Mouse (Mus musculus) kidney, embryonic 16.5 days (tissue): Measurements from ENCODE around the gene Clcc1. TPM values are rescaled to one million over a fixed set of nuclear protein-coding genes. Genes with fewer than 3 reads are reported as not detected.
"Not testable (repeated sequence)": the region's sequence is repeated elsewhere in the genome, so short reads cannot be mapped to it uniquely, and the experiment has no call there.

ENCODE experiments used
- ATAC-seq: fragments of 200-750 bp; cut with Nextera tagmentation; 2 replicates; pipeline ENCODE4 v1.8.0; 2017; ENCODE audit warnings: moderate TSS enrichment; ENCODE audit not compliant: low FRiP score, low TSS enrichment
- H3K27ac ChIP-seq: fragments of 300-500 bp; sonication (generic); 2 replicates; pipeline ENCODE4 v1.5.1; 2014; ENCODE audit warnings: low read length
- H3K27me3 ChIP-seq: fragments of 300-500 bp; sonication (generic); 2 replicates; pipeline ENCODE4 v1.6.1; 2014; ENCODE audit warnings: low read length, control low read depth, mixed read lengths; ENCODE audit not compliant: insufficient read depth
- H3K36me3 ChIP-seq: fragments of 300-500 bp; sonication (generic); 2 replicates; pipeline ENCODE4 v1.6.1; 2014; ENCODE audit warnings: low read length, control low read depth, mixed read lengths; ENCODE audit not compliant: insufficient read depth
- H3K4me1 ChIP-seq: fragments of 300-500 bp; sonication (generic); 2 replicates; pipeline ENCODE4 v1.6.1; 2014; ENCODE audit warnings: low read length, control low read depth, mixed read lengths; ENCODE audit not compliant: insufficient read depth
- H3K4me2 ChIP-seq: fragments of 300-500 bp; sonication (generic); replicated peaks from 2 replicates; pipeline ENCODE4 v1.6.1; 2014; ENCODE audit warnings: low read depth, low read length
- H3K4me3 ChIP-seq: fragments of 300-500 bp; sonication (generic); 2 replicates; pipeline ENCODE4 v1.5.1; 2014; ENCODE audit warnings: mild to moderate bottlenecking, low read length
- H3K9ac ChIP-seq: fragments of 300-500 bp; sonication (generic); replicated peaks from 2 replicates; pipeline ENCODE4 v1.6.1; 2014; ENCODE audit warnings: low read length
- H3K9me3 ChIP-seq: fragments of 300-500 bp; sonication (generic); 2 replicates; pipeline ENCODE4 v1.6.1; 2016; ENCODE audit warnings: low read length, control low read depth
- WGBS: fragments of 180-500 bp; shearing (Covaris S2); extraction: QIAGEN DNeasy Blood & Tissue Kit; methylation state at CpG from one replicate; pipeline ENCODE4 v1.1.7; 2014; 5-methylcytosine and 5-hydroxymethylcytosine counted together
- polyA plus RNA-seq: library from polyadenylated mRNA; unstranded; fragments of >200 nt; fragmentation: Nextera tagmentation; extraction: Ambion mirVana; gene quantifications from 2 replicates; pipeline ENCODE4 v1.2.1, GENCODE M21; 2015

The Clcc1 gene
- 63.8 and 63.9 TPM in 2 replicates for polyA plus RNA-seq

- Histone ChIP-seq H3K4me1 (peaks cover 16% of the 10 kb centered on the region), H3K9me3 (no peaks in the 10 kb centered on the region), H3K36me3 (no peaks in the 10 kb centered on the region), H3K4me3 (peak within 1 kb of the TSS; percentile 89), H3K27me3 (no peaks in the 10 kb centered on the region), H3K27ac (peak within 1 kb of the TSS; percentile 89), H3K9ac (peak within 1 kb of the TSS; percentile 94), H3K4me2 (peak within 1 kb of the TSS; percentile 70)
- WGBS, result under 1% methylated on average over 57 of the region's 57 CpGs
- ATAC-seq, result peak; percentile 98
Measured at GRCm38 (mm10) chr3:108653710-108654379, at the start of gene Clcc1. Gene Clcc1, plus strand, starts transcription at chr3:108653913.

DNA sequence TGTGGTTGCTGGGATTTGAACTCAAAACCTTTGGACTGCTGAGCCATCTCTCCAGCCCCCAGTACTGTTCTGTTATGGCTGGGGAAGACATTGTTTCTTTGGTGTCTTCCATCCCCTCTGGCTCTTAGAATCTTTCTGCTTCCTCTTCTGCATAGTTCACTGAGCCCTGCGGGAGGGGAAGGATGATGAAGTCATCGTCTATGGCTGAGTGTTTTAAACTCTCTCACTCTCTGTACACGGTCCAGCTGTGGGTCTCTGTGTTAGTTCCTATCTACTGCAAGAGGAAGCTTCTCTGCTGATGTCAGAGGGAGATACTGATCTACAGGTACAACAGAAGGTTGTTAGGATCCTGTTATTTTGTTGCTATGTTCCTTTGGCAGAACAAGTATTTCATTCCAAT is 44.8 kb upstream of the Clcc1 start:
- Histone ChIP-seq H3K27ac (no peak overlapping the region), H3K36me3 (no peaks in the 10 kb centered on the region), H3K4me3 (no peak overlapping the region), H3K9ac (no peak overlapping the region), H3K9me3 (no peaks in the 10 kb centered on the region), H3K4me1 (no peaks in the 10 kb centered on the region), H3K27me3 (no peaks in the 10 kb centered on the region), H3K4me2 (no peak overlapping the region)
- ATAC-seq, result no peak
- WGBS, result 65% methylated on average over 3 of the region's 3 CpGs

GRCm38 (mm10) chr3:108634761-108635160 is 19.0 kb upstream of the Clcc1 start:
- 87% methylated on average over 5 of the region's 5 CpGs for WGBS
- no peaks in the 10 kb centered on the region for H3K27me3 ChIP-seq

GRCm38 (mm10) chr3:108639412-108639811 is 14.3 kb upstream of the Clcc1 start:
- ATAC-seq, result no peak
- Histone ChIP-seq H3K27ac (no peak overlapping the region), H3K27me3 (no peaks in the 10 kb centered on the region), H3K9ac (no peak overlapping the region), H3K36me3 (no peaks in the 10 kb centered on the region), H3K4me2 (no peak overlapping the region), H3K4me1 (no peaks in the 10 kb centered on the region), H3K9me3 (no peaks in the 10 kb centered on the region), H3K4me3 (no peak overlapping the region)
- 76% methylated on average over 4 of the region's 4 CpGs for WGBS

More at GRCm38 (mm10) chr3:108634761-108635160, 19.0 kb upstream of the Clcc1 start:
- no peak overlapping the region for H3K27ac ChIP-seq
- no peak for ATAC-seq
- no peak overlapping the region for H3K9ac ChIP-seq
- no peaks in the 10 kb centered on the region for H3K36me3 ChIP-seq
- H3K9me3 ChIP-seq, result no peaks in the 10 kb centered on the region
- no peaks in the 10 kb centered on the region for H3K4me1 ChIP-seq
- H3K4me3 ChIP-seq, result no peak overlapping the region
- H3K4me2 ChIP-seq, result no peak overlapping the region

DNA sequence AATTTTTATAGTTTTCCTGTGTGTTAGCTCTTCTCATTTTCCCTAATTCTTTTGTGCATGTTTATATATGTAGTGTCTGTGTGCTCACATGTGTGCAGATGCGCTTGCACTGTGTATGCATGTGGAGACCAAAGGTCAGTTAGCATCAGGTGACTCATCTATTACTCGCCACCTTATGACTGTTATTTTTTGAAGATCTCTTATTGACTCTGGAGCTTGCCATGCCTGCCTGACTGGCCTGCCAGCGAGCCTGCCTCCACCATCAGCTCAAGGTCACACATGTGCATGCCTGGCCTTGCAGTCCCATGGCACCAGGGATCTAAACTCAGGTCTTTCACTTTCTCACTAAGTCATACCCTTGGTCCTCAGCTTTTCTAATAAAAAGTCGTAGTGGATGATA is 12.7 kb upstream of the Clcc1 start:
- H3K4me3 ChIP-seq, result no peak overlapping the region
- no peak overlapping the region for H3K9ac ChIP-seq
- no peak overlapping the region for H3K4me2 ChIP-seq
- H3K36me3 ChIP-seq, result peaks cover 3% of the 10 kb centered on the region; the same call in 1 of the 2 replicates
- ATAC-seq, result no peak
- H3K9me3 ChIP-seq, result no peaks in the 10 kb centered on the region
- no peaks in the 10 kb centered on the region for H3K4me1 ChIP-seq
- 77% methylated on average over 4 of the region's 4 CpGs for WGBS
- no peak overlapping the region for H3K27ac ChIP-seq
- H3K27me3 ChIP-seq, result no peaks in the 10 kb centered on the region

DNA sequence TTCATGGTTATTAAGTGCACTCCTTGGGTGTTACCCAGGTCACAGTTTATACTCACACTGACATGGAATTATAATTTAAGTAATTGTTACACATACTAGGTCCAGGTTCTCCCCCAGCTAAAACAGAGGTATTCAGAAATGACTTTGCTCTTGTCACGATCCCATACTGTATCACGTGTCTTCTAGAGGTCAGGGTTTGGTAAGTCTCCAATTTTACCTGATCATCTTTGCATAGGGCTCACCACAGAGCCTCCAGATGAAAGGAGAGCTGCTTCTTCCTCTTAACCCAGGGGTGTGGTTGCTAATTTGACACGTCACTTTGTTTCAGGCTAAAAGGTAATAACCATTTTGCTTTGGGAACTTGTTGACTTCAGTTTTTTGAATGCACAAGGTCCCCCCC is 8.9 kb upstream of the Clcc1 start:
- peaks cover 3% of the 10 kb centered on the region; the same call in 1 of the 2 replicates for H3K36me3 ChIP-seq
- H3K27me3 ChIP-seq, result no peaks in the 10 kb centered on the region
- ATAC-seq, result no peak
- H3K9me3 ChIP-seq, result no peaks in the 10 kb centered on the region
- H3K9ac ChIP-seq, result no peak overlapping the region
- H3K4me3 ChIP-seq, result no peak overlapping the region
- no peak overlapping the region for H3K27ac ChIP-seq
- H3K4me2 ChIP-seq, result no peak overlapping the region
- H3K4me1 ChIP-seq, result no peaks in the 10 kb centered on the region
- 93% methylated on average over 3 of the region's 3 CpGs for WGBS

DNA sequence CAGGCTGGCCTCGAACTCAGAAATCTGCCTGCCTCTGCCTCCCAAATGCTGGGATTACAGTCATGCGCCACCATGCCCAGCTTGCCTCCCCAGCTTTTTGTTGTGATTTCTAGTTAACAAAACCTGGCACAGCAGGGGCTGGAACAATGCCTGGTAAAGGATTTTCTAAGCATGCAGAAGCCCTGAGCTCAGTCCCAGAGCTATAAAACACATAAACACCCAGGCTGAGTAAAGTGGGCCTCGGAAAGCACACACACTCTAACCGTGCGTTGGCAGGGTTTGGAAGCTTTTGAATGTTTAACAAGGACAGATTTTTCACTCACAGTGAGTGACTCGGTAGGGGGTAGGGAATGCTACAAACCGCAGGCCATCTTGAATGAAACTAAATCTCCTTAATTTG is 7.7 kb upstream of the Clcc1 start:
- no peak overlapping the region for H3K27ac ChIP-seq
- H3K27me3 ChIP-seq, result no peaks in the 10 kb centered on the region
- H3K4me3 ChIP-seq, result no peak overlapping the region
- H3K4me2 ChIP-seq, result no peak overlapping the region
- H3K9ac ChIP-seq, result no peak overlapping the region
- H3K4me1 ChIP-seq, result no peaks in the 10 kb centered on the region
- ATAC-seq, result no peak
- no peaks in the 10 kb centered on the region for H3K9me3 ChIP-seq
- H3K36me3 ChIP-seq, result peaks cover 3% of the 10 kb centered on the region; the same call in 1 of the 2 replicates
- 71% methylated on average over 7 of the region's 7 CpGs for WGBS

- H3K4me3 ChIP-seq, H3K9ac ChIP-seq, H3K36me3 ChIP-seq, H3K27ac ChIP-seq, ATAC-seq, H3K27me3 ChIP-seq, H3K9me3 ChIP-seq, H3K4me2 ChIP-seq, H3K4me1 ChIP-seq: not testable (repeated sequence)
- WGBS, result 38% methylated on average over 5 of the region's 5 CpGs
Measured at GRCm38 (mm10) chr3:108647681-108648080, 6.0 kb upstream of the Clcc1 start.

GRCm38 (mm10) chr3:108652866-108653642 is 659 bp upstream of the Clcc1 start:
- Histone ChIP-seq H3K4me3 (peak overlapping the region; percentile 30; the same call in 1 of the 2 replicates), H3K27ac (no peak overlapping the region), H3K4me2 (peak overlapping the region; percentile 48), H3K27me3 (no peaks in the 10 kb centered on the region), H3K9ac (no peak overlapping the region), H3K36me3 (no peaks in the 10 kb centered on the region), H3K9me3 (no peaks in the 10 kb centered on the region), H3K4me1 (peaks cover 16% of the 10 kb centered on the region)
- ATAC-seq, result no peak
- 17% methylated on average over 9 of the region's 9 CpGs for WGBS

- Histone ChIP-seq H3K4me1 (peaks cover 16% of the 10 kb centered on the region), H3K27ac (no peak overlapping the region), H3K4me2 (peak overlapping the region; percentile 70), H3K9ac (peak overlapping the region; percentile 94), H3K27me3 (no peaks in the 10 kb centered on the region), H3K9me3 (no peaks in the 10 kb centered on the region), H3K36me3 (no peaks in the 10 kb centered on the region), H3K4me3 (peak overlapping the region; percentile 89)
- 24% methylated on average over 14 of the region's 14 CpGs for WGBS
- no peak for ATAC-seq
Measured at GRCm38 (mm10) chr3:108654566-108654965, 853 bp downstream of the Clcc1 start.
